ENCODE assay signal across 8 mouse cellular contexts in the genomic region with DNA sequence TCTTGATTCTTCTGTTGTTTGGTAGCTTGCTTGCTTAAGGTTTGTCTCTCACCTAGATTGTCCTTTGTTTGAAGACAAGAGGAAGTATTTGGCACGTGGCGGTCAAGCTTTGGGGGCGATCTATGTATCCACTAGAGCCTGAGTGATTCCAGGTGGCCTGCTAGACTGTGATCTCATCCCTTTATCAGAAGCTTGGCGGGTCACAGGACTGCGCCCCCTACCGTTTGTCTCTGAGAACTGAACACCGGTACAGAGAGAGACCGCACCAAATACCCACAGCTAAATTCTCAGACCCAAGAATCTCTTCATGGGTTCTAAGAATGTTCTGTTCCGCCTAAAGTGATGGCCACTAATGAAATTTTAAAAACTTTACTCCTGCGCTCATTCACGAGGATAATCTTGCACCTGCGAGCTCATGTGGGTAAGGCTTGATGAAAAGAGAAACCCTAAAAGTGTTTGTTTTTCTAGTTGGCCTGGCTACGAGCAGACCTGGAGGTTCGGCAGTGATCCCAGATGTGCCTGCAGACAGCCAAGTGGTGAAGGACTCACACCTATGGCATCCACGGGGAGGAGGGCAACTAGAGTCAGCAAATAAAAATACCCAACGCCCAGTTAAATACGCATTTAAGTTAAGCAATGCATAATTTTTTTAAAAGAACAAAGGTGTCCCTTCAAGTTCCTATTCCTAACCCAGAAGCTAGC. TPM values are rescaled to one million over a fixed set of nuclear protein-coding genes. Genes with fewer than 3 reads are reported as not detected.
DNase-seq lines count a peak whose midpoint lies in the region; ATAC-seq and TF ChIP-seq lines count a peak whose summit lies in the region.

No protein-coding gene starts in this region.

- H3K4me2 ChIP-seq in kidney, embryonic 14.5 days (replicated peaks; ENCODE audit: low read depth, low read length), result no peak overlapping the region
- no peak overlapping the region for H3K4me2 ChIP-seq in kidney, embryonic 15.5 days

- peak; percentile 77 for TF ChIP-seq CTCF in ES-Bruce4 (IDR thresholded peaks at IDR 0.05; ENCODE audit: low read depth, low read length)
- TF ChIP-seq CTCF in brain, embryonic 14.5 days (IDR thresholded peaks at IDR 0.05; ENCODE audit: borderline replicate concordance, extremely low read depth, insufficient read depth, insufficient read length), result peak; percentile 68

- H3K27ac ChIP-seq in kidney, embryonic 14.5 days (ENCODE audit: low read depth, low read length), result no peak overlapping the region
- H3K27ac ChIP-seq in kidney, embryonic 15.5 days, result no peak overlapping the region
- H3K27ac ChIP-seq in ES-Bruce4 (ENCODE audit: insufficient read depth, low read length), result no peak overlapping the region

- ATAC-seq in kidney, embryonic 14.5 days (ENCODE audit: low FRiP score, low TSS enrichment), result peak; percentile 46; the same call in 1 of the 2 replicates
- ATAC-seq in kidney, embryonic 15.5 days (replicated peaks; ENCODE audit: low FRiP score), result no peak
- peak; percentile 65; the same call in 1 of the 2 replicates for ATAC-seq in megakaryocyte progenitor cell, adult 5-6 weeks (replicated peaks; ENCODE audit: poor library complexity)

- no peaks in the 10 kb centered on the region for H3K4me1 ChIP-seq in kidney, embryonic 14.5 days (ENCODE audit: control insufficient read depth, insufficient read depth, low read length)
- H3K4me1 ChIP-seq in kidney, embryonic 15.5 days, result no peaks in the 10 kb centered on the region
- no peaks in the 10 kb centered on the region for H3K4me1 ChIP-seq in ES-Bruce4 (ENCODE audit: control insufficient read depth, insufficient read depth, low read length)

- peak; percentile 49 for DNase-seq in brain, embryonic 14.5 days (ENCODE audit: low read depth)
- peak; percentile 2 for DNase-seq in heart, adult 8-10 months (ENCODE audit: low spot score)
- DNase-seq in left cerebral cortex, adult 11 months (ENCODE audit: low spot score), result no peak
- DNase-seq in frontal cortex, postnatal 36 days (ENCODE audit: low spot score in 2 of 2), result no peak

- H3K27me3 ChIP-seq in kidney, embryonic 14.5 days (ENCODE audit: control insufficient read depth, insufficient read depth, low read length), result no peaks in the 10 kb centered on the region
- 0 out of 2 replicates have a peak, but pooled peaks cover 6% of the 10 kb centered on the region for H3K27me3 ChIP-seq in kidney, embryonic 15.5 days
- H3K27me3 ChIP-seq in ES-Bruce4 (ENCODE audit: control insufficient read depth, insufficient read depth, low read length, poor library complexity, severe bottlenecking), result peaks cover 2% of the 10 kb centered on the region; the same call in 1 of the 2 replicates

- 35% methylated on average over 17 of the region's 17 CpGs for WGBS in kidney, embryonic 14.5 days
- 32% methylated on average over 17 of the region's 17 CpGs for WGBS in kidney, embryonic 15.5 days

- no peak for TF ChIP-seq POLR2A in ES-Bruce4 (IDR thresholded peaks at IDR 0.05; ENCODE audit: insufficient read depth, low read length)
- TF ChIP-seq POLR2A in brain, embryonic 14.5 days (IDR thresholded peaks at IDR 0.05; ENCODE audit: borderline replicate concordance, extremely low read depth, insufficient read depth, insufficient read length, poor library complexity, severe bottlenecking), result no peak

- H3K9ac ChIP-seq in kidney, embryonic 14.5 days (ENCODE audit: low read depth, low read length), result no peak overlapping the region
- H3K9ac ChIP-seq in kidney, embryonic 15.5 days, result no peak overlapping the region
- H3K9ac ChIP-seq in ES-Bruce4 (ENCODE audit: low read depth, poor library complexity, severe bottlenecking), result no peak overlapping the region

- H3K36me3 ChIP-seq in kidney, embryonic 14.5 days (ENCODE audit: control insufficient read depth, insufficient read depth, low read length), result no peaks in the 10 kb centered on the region
- no peaks in the 10 kb centered on the region for H3K36me3 ChIP-seq in kidney, embryonic 15.5 days
- H3K36me3 ChIP-seq in ES-Bruce4 (ENCODE audit: control insufficient read depth, insufficient read depth, low read length, poor library complexity, severe bottlenecking), result no peaks in the 10 kb centered on the region

- no peak overlapping the region for H3K4me3 ChIP-seq in kidney, embryonic 14.5 days (ENCODE audit: low read length)
- no peak overlapping the region for H3K4me3 ChIP-seq in kidney, embryonic 15.5 days (replicated peaks)
- H3K4me3 ChIP-seq in ES-Bruce4 (ENCODE audit: low read depth, low read length), result no peak overlapping the region

- no peak for TF ChIP-seq EP300 in ES-Bruce4 (IDR thresholded peaks at IDR 0.05; ENCODE audit: insufficient read depth, low read depth, low read length)

- no peaks in the 10 kb centered on the region for H3K9me3 ChIP-seq in kidney, embryonic 14.5 days (ENCODE audit: control insufficient read depth, low read length)
- no peaks in the 10 kb centered on the region for H3K9me3 ChIP-seq in kidney, embryonic 15.5 days (replicated peaks)
- no peaks in the 10 kb centered on the region for H3K9me3 ChIP-seq in ES-Bruce4 (replicated peaks; ENCODE audit: control insufficient read depth, insufficient read depth, low read length, poor library complexity, severe bottlenecking)

RNA-seq across cellular contexts. Expression of gene Atp12a, which starts 12.8 kb away (rescaled TPM):
- 0.20 and 0.46 TPM in 2 replicates for polyA plus RNA-seq in kidney, embryonic 14.5 days (2014; fragmentation: Nextera tagmentation; extraction: Ambion mirVana)
- 1.5 and 1.6 TPM in 2 replicates for polyA plus RNA-seq in kidney, embryonic 15.5 days (2015; fragmentation: Nextera tagmentation; extraction: Ambion mirVana)
- 1.7 and 1.9 TPM in 2 replicates for polyA plus RNA-seq in ES-Bruce4 (2011; ENCODE audit: insufficient read depth, insufficient read length, low read depth, missing spikeins)
- 0.14 and 0.18 TPM in 2 replicates for polyA plus RNA-seq in brain, embryonic 14.5 days (2012; rRNA removed)
- not detected for total RNA-seq in heart, adult 8-10 months (2022)
- not detected in 2 replicates for total RNA-seq in megakaryocyte progenitor cell, adult 5-6 weeks (2015)
- total RNA-seq in megakaryocyte progenitor cell, adult 5-6 weeks (2017), result not detected in 2 replicates

RNA-seq across cellular contexts. Expression of gene Rnf17, which starts 50.3 kb away (rescaled TPM):
- polyA plus RNA-seq in kidney, embryonic 14.5 days (2014; fragmentation: Nextera tagmentation; extraction: Ambion mirVana), result 1.2 and 1.6 TPM in 2 replicates
- 1.1 and 1.5 TPM in 2 replicates for polyA plus RNA-seq in kidney, embryonic 15.5 days (2015; fragmentation: Nextera tagmentation; extraction: Ambion mirVana)
- polyA plus RNA-seq in ES-Bruce4 (2011; ENCODE audit: insufficient read depth, insufficient read length, low read depth, missing spikeins), result 70.2 and 70.7 TPM in 2 replicates
- 0.41 and 0.48 TPM in 2 replicates for polyA plus RNA-seq in brain, embryonic 14.5 days (2012; rRNA removed)
- under 1 TPM; 0.38 to 0.79 (median 0.48) TPM for total RNA-seq in heart, adult 8-10 months (2022)
- 4.4 and 6.4 TPM in 2 replicates for total RNA-seq in megakaryocyte progenitor cell, adult 5-6 weeks (2015)
- total RNA-seq in megakaryocyte progenitor cell, adult 5-6 weeks (2017), result 3.5 and 7.8 TPM in 2 replicates

Comparison
In these comparisons a context has a peak if more than half of its experiments do, and no peak if none do; other contexts are left out.
1. DNase-seq: peak in brain, embryonic 14.5 days (single experiment) and heart, adult 8-10 months (single experiment); none in left cerebral cortex, adult 11 months (single experiment) and frontal cortex, postnatal 36 days (0 of 2).
2. RNA of gene Rnf17, which starts 50.3 kb away (polyA plus RNA-seq): 70.2 to 70.7 TPM in ES-Bruce4; 1.2 to 1.6 TPM in kidney, embryonic 14.5 days, 1.1 to 1.5 TPM in kidney, embryonic 15.5 days and 0.41 to 0.48 TPM in brain, embryonic 14.5 days; every median in the first group is over 10 times any median in the second.